Mouse (Mus musculus): Measurements from ENCODE around the gene Adam1a.
A peak's percentile ranks its signal among the peaks of the same experiment; 100 is the strongest.

Gene Adam1a

GRCm38 (mm10) chr5:121544910-121545792, at the start of gene Adam1a, which contains the start of gene Gm42878:
Adam1a (minus strand) TSS chr5:121545482.
Gm42878 (minus strand) TSS chr5:121545482.
- peak; percentile 41 to 48 for DNase-seq (ENCODE audit: low spot score in 2 of 2)

GRCm38 (mm10) chr5:121594714-121595313, 49.5 kb upstream of the Adam1a start:
- no peak for DNase-seq (ENCODE audit: low spot score in 2 of 2)

GRCm38 (mm10) chr5:121593451-121594401, 48.4 kb upstream of the Adam1a start, which contains the start of gene Aldh2:
Aldh2 (minus strand) TSS chr5:121593824.
- peak; percentile 67 to 84 for DNase-seq (ENCODE audit: low spot score in 2 of 2)

- peak; percentile 17 to 23 for DNase-seq (ENCODE audit: low spot score in 2 of 2)
Measured at GRCm38 (mm10) chr5:121592816-121593407, 47.6 kb upstream of the Adam1a start.

- no peak for DNase-seq (ENCODE audit: low spot score in 2 of 2)
Measured at GRCm38 (mm10) chr5:121592064-121592815, 47.0 kb upstream of the Adam1a start.

- no peak for DNase-seq (ENCODE audit: low spot score in 2 of 2)
Measured at GRCm38 (mm10) chr5:121591417-121592063, 46.3 kb upstream of the Adam1a start.

DNA sequence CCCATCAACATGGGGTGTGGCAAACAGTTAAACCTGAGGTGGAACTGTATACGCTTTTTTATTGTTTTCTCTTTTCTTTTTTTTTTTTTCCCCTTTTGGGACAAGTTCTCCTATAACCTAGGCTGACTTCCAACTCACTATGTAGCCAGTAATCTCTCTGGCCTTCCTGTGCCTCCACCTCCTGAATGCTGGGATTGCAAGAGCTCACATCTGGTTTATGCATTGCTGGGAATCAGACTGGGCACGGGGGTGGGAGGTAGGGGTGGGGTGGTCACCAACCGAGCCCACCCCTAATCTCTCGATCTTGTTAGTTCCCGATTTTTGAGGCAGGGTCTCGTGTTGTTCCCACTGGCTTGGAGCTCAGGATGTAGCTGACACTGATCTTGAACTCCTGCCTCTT, 44.6 kb upstream of the Adam1a start:
- DNase-seq (ENCODE audit: low spot score in 2 of 2), result no peak

GRCm38 (mm10) chr5:121586400-121587039, 41.2 kb upstream of the Adam1a start:
- DNase-seq (ENCODE audit: low spot score in 2 of 2), result peak in 1 of 2 experiments; percentile 19

GRCm38 (mm10) chr5:121585699-121586098, 40.4 kb upstream of the Adam1a start:
- no peak for DNase-seq (ENCODE audit: low spot score in 2 of 2)

- DNase-seq (ENCODE audit: low spot score in 2 of 2), result no peak
Measured at GRCm38 (mm10) chr5:121585005-121585404, 39.7 kb upstream of the Adam1a start.

DNA sequence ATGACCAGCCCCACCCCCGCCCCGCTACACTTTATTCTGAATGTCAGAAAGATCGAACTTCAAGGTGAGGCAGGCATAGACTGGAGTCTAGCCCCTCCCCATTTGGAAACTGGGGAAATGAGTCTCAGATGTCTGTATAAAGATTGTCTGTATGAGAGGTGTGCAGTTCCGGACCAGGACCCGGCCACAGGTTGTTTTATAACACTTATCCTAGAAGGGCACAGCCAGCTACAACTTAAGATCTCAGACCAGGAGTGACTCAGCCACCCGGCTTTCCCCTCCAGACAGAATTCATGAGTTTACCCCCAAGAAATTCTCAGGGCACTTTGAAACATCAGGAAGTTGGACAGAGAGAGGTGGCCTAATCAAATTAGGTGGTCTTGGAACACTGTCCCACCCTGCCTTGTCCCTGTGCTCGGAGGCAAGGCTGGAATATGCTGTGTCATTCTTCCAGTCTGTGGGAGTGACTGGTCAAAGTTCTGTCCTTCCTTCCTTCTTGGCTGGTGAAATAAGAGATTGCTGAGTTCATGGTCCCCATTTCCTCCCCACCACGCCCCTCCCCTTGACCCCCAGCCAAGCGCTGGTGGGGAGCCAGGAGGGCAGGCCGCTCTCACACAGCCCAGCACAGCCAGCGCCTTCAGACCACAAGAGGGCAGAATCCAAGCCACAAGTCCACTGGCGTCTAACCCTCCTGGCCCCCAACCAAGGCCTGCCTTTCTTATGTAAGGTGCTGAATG, 38.7 kb upstream of the Adam1a start:
- DNase-seq (ENCODE audit: low spot score in 2 of 2), result no peak

GRCm38 (mm10) chr5:121581945-121582344, 36.7 kb upstream of the Adam1a start:
- DNase-seq (ENCODE audit: low spot score in 2 of 2), result no peak

GRCm38 (mm10) chr5:121576927-121577488, 31.7 kb upstream of the Adam1a start:
- DNase-seq (ENCODE audit: low spot score in 2 of 2), result no peak

DNA sequence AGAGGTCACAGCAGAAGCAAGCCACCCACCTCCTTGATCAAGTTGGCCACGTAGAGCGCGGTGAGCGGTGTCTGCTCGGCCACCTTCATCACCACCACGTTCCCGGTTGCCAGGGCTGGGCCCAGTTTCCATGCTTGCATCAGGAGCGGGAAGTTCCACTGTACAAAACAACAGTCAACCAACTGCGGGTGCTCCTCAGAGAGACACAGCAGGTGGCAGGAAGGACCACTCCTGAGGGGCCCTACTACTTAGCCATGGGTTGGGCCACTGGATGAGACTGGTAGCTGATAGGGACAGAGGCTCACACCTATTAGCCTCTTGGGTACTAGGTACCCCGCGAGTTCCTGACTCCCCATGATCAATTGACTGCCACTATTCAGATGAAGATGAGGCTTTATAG, 30.6 kb upstream of the Adam1a start:
- no peak for DNase-seq (ENCODE audit: low spot score in 2 of 2)

- peak; percentile 49 to 55 for DNase-seq (ENCODE audit: low spot score in 2 of 2)
Measured at GRCm38 (mm10) chr5:121574145-121574544, 28.9 kb upstream of the Adam1a start.

GRCm38 (mm10) chr5:121570787-121571186, 25.5 kb upstream of the Adam1a start:
- no peak for DNase-seq (ENCODE audit: low spot score in 2 of 2)

DNA sequence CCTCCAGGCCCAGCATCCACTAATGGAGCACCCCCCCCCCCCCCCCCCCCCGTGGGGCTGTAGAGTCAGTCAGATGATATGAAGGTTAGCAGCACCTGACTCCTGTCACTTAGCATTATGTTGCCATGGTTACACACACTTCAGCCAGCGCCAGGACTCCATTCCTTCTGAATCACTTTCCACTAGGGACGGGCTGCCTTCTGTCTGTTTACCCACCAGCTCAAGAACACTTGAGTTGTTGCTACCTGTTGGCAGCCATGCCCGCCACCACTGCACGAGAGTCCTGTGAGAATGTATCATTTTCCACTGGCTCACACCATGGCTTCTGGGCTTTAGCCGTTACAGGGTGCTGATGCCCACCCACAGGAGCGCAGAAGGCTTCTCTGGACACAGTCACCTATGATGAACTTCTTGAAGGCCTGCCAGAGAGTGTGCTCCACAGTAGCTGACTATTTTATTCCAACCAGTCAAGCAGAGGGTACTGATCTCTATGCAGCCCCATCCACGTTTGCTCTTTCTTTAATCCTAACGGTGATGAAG, 24.7 kb upstream of the Adam1a start:
- no peak for DNase-seq (ENCODE audit: low spot score in 2 of 2)

GRCm38 (mm10) chr5:121566035-121566681, 20.9 kb upstream of the Adam1a start:
- DNase-seq (ENCODE audit: low spot score in 2 of 2), result no peak
